Mouse (Mus musculus) kidney, postnatal 25 days (tissue): ENCODE data around the gene Rcsd1.
A peak's percentile ranks its signal among the peaks of the same experiment; 100 is the strongest.

Source experiments
- DNase-seq, 2 experiments: peaks; one replicate each; pipeline ENCODE4 v3.0.0; 2021; ENCODE audit warnings: mixed read lengths in 2 of 2

The Rcsd1 gene

DNA sequence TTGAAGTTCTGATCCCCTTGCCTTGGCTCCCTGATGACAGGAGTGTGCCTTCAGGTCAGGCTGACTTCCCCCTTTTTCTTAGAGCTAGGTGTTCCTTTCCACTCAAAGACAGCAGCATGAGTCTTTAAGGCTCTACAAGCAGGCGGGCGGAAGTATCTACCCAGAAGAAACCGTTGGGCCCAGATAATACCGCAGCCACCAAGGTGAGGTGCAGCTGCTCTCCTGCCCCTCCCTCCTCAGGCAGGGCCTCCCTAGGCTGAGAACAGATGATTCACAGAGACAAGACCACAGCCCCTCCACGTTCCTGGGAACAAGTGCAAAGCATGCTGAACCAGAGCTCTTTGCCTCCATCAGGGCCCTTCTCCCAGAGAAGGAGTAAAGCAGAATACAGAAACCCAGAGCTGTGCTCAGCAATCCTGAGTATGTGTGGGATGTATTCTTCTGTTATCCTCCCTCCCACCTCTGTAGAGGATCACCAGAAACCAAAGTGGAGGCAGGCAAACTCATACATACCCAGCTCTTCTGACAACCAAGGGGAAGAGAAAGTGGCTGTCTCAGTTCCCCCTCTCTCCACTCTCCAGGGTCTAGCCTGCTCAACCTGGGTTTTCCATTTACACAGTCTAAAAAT lies at the start of gene Rcsd1:
Gene Rcsd1 (minus strand): TSS at position 129 of the 628 bp plus-strand sequence.
- no peak for DNase-seq

DNA sequence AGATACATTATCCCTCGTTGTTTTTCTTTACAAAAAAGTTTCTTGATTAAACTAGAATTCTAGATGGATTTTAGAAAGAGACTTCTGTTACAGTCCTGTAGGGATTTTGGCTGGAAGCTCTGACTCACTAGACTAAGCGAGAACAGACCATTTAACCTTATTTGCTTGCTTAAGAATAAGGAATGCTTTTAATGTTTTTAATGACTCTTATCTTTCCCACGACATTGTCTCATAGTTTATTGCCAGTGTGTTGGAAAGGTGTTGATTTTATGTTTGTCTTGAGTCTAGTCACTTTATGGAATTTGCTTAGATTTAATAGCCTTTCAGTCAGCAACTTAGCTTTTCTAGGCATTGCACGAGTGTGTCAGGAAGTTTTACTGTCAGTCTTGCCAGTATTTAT lies 45.6 kb upstream of the Rcsd1 start:
- DNase-seq: no peak

DNA sequence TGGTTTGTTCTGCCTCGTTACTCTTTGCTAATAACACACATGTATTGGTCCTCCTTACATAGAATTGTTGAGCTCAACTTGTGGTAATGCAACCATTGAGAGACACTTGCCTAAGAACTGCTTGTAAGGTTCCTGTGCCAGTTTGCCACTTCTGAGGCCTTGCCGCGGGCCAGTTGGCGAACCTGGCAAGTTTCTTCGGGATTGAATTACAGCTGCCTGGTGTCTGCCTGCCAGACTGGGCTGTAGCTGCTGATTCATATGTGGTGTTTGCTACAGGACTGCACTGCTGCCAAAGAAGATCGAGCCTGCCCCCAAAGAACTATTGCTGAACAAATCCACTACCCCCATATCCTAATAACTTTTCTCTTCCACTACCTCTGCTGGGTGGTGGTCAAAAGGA lies 44.6 kb upstream of the Rcsd1 start:
- no peak for DNase-seq

DNA sequence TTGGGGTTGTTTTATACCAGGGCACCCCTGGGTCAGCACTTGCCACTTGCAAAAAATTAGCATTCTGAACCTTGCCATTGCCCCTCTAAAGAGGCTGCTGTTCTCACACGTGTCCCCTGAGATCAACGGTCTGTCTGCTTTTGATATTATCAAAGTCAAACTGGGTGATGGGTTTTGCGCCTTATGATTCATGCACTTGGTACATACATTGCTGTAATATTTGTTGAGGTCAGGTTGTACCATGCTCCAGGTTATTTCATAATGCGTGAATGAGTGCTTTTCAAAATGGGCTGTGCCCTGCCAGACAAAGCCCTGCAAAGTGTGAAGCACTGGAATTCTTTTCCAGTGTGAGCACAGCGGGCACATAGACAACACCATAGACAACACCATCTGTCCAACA lies 42.3 kb upstream of the Rcsd1 start:
- DNase-seq: no peak

DNA sequence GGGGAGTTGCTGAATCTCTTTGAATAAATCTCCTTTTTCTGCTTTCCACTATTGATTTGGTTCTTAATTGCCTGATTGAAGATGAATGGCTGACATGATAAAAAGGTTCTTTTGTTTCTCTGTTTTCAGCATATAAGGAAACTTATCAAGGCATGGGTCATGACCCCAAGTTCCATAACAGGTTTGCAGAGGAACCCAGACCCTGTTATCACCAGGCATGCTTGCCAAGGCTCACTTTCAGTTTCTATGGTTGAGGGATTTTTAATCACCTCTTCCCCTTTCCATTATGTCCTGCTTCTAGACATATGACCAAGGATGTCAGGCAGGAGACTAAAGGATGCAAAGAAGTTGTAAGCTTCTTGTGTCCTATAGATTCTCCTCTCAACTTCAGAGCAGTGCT lies 41.6 kb upstream of the Rcsd1 start:
- no peak for DNase-seq

DNA sequence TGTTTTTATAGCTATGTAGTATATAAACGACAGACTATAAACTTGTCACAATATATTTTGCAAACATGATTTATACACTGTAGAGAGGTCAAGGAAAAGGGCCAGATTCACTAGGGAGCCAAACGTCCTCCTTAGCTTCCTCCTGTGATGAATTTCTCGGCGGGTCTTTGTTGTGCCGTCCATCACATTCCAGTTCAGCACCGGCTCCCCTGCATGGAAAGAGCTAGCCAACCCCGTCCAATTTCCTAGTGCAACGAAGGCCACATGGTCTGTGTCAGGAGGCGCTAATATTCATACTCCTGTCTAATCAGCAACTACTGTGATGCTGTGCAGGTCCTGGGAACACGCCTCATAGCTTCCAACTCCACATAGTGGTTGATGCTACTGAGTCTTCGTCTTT lies 38.5 kb upstream of the Rcsd1 start:
- no peak for DNase-seq

DNA sequence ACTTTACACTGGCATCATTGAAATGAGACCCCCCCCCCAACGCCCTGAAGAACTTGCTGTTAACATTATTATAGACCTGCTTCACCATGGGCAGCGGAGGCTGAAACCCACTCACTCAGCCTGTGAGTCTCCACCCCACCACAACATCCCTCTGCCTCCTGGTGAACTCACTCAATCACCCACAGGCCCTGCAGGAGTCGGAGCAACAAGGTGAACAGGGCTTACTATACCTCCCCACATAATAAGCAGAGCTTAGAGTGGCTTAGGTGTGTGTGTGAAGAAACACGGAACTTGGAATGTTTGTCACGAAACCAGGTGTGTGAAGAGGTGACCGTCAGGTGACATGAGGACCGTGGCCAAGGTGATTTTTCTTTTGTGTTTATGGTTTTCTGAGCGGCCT lies 32.4 kb upstream of the Rcsd1 start:
- no peak for DNase-seq

DNA sequence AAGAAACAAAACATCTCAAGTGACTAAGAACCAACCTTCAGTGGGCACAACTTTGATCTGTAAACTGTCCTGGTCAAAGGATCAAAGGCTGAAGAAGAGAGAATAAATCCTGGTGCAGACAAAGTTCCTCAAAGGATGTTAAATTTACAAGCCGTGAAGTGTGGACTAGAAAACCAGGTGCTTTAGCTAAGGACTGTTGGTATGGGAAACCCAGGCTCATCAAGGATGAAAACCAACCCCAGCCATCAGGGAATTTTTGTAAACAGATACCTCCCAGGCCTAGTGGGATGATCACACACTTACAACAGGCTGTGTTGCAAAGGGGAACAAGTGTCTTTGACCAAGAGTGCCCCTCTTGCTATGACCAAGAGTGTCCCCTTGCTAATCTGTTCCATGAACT lies 29.4 kb upstream of the Rcsd1 start:
- DNase-seq: no peak

DNA sequence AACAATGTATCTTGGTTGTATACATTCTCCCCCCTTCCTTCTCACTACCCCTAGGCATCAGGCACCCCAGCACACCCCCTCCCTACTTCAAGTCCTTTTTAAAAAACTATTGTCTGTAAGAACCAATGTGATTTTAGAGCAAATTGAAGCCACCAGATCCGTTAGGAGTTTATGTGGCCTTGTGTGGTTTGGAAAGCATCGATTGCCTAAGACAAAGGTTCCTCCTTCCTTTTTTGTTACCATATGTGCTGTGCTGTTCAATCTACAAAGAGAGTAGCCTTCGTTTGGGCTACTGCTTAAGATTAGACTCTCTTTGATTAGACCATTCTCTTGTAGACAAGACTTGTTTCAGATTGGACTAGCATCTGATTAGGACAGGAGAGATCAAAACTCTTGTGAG lies 28.3 kb upstream of the Rcsd1 start:
- DNase-seq: no peak

DNA sequence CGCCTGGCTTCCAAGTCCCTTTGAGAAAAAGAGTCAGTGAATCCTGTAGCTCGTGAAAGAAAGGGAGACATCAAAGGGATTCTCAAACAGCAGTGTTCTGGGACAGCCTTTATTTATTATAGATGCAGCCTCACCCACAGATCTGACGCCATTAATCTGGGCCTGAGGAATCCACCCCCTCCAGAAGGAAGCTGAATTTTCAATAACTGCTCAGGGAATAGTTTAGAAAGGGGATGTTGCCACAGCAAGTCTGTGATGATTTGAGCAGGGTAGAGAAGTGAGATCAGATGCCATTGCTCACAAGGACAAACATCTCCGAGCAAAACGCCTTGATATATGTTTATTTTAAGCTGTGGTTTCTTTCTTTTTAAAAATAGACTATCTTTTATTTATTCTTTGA lies 27.9 kb upstream of the Rcsd1 start:
- DNase-seq: no peak

DNA sequence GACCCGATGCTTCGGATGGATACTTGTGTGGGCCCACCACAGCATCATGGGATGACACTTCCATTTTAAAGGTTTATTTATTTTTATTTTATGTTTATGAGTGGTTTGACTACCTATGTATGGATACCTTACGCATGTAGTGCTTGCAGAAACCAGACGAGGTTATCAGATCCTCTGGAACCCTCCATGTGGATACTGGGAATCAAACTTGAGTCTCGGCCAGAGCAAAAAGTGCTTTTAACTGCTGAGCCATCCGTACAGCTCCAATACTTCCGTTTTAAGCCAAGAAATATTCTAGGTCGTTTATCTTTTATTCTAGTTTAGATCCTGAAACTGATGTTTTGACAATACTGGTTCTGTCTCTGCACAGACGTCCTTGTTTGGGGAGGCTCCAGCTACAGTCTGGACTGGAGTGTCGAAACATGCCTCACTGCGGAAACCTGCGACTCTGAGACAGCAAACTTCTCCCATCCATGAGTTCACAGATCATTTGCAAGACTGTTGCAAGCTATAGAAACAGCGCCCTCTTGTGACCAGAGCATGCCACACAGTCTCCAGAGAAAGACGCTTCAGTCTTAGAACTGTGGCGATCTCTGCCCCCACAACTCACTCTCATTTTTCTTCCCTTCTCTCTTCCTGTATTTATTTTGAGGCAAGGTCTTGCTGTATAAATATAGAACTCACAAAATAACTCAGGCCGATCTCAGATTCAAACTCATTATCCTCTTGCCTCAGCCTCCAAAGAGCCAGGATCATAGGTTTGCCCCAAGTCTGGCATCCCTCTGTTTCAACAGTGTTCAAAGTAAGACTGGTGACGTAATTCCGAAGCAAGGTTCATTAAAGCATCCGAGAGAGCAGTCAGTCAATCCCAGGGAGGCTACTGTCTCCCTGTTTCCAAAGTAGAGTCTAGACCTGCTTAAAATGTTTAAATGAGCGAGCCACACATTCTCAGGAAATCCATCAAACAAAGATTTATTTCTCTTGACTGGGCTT lies 26.6 kb upstream of the Rcsd1 start:
- DNase-seq: peak; percentile 89 to 96

DNA sequence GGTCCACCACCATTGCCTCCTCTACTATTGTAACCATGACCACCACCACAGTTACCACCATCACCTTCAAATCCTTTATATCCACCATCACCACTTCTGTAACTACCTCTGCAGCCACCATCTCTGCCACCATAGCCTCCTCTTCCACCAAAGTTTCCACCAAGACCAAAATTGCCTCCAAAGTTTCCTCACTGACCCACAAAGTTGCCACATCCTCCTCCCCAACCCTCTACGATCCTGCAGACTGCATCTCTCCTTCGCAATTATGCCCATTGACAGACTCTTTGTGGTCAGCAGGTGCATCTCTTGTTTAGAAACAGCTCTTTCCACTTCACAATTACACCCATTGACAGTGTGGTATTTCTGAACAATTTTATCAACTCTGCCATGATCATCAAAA lies 25.3 kb upstream of the Rcsd1 start:
- no peak for DNase-seq

DNA sequence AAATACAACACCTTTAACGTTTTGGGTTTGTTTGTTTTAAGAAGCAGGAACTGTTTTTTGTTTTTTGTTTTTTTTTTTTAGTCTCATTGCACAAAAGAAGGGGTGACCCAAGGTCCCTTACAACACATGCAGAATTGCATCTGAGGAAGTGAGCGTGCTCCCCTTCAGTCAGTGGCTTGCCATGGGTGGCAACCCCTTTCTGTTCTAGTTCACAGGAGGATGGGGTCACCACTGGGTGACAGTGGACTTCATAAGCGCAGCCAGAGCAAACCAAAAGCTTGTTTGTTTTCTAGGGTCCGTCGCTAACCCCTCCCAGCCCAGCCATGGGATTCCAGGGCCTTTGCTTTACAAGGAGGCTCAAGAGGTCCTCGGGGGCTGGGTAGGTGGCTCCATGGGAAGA lies 22.0 kb upstream of the Rcsd1 start:
- DNase-seq: no peak

DNA sequence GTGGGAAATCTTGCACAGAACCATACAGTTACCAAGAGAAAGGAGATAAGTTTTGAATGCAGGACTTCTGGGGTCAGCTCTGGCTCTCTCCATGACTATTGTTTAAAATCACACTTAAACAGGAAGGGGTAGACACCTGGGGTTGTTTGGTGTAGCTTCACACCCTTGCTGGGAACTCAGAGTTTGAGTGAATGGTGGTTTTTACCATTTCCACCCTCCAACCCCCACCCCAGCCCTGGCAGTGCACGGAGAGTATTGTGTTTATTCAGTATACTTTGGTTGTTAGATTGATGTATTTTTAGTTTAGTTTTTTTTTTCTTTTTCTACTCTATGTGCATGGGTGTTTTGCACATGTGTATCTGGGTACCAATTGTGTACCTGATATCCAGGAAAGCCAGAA lies 20.6 kb upstream of the Rcsd1 start:
- no peak for DNase-seq

DNA sequence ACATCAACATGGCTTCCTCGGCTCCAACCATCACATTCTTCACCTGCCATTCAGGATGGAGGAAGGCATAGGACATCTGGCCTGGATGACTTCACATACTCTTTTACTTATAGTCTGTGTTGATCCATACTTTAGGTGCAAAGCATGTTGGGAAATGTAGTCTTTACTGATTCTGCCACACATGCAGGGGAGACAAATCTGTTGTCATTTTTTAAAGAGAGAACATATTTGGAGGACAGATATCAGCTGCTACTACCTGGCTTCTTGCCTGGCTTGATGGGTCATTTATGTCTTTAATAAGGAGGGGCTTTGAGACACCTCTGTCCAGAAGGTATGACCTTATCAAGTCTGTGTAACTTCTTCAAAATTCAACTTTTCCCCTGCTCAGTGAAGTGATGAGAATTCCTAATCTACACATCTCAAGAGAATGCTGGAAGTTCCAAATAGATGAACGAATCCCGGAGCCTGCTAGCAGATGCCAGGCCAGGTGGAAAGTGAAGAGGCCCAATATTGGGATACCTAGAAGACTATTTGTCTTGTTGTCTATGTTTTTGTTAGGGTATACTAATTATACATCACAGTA lies 18.6 kb upstream of the Rcsd1 start:
- DNase-seq: no peak

DNA sequence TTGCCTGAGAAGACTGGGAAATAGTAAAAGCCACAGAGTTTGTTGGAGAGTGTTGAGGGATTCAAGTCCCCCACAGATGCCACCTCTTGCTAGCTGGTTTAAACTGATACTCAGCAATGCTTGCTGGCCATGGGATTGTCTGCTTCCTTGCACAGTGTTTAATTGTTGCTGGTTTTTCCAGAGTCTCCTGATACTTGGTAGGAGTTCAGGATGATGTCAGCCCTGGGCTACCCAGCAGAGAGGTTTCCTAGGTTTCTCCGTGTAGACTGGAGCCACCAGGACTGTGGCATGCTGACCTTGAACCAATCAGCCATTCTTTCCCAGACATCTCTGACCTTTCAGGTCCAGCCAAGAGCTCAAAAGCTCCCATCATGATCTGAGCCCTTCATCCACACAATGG lies 17.4 kb upstream of the Rcsd1 start:
- no peak for DNase-seq

DNA sequence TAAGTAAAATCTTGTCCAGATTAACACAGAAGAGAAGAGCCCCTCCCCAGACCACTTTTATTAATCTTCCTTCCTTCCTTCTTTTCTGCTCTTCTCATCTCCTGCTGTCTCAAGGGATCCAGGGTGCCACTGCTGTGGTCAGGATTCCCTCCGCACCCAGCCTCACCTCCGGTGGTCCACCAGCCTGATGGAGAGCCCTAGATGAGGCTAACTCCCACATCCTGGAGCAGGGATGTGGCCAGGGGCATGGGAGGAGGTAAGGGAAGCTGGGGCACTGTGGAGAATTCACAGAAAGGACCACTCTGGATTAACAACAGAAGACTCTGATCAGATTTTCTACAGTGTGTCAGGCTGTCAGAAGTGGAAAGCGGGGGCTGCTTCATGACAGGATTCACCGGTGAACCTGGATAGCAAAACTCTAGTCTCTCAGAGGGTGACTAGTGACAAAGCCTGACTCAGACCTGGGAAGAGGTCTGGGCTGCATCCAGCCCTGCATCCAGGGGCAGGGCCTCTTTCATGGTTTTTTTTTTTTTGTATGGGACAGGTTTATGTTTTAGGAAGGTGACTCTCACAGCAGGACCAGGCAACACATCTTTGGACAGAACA lies 15.6 kb upstream of the Rcsd1 start:
- DNase-seq: no peak

DNA sequence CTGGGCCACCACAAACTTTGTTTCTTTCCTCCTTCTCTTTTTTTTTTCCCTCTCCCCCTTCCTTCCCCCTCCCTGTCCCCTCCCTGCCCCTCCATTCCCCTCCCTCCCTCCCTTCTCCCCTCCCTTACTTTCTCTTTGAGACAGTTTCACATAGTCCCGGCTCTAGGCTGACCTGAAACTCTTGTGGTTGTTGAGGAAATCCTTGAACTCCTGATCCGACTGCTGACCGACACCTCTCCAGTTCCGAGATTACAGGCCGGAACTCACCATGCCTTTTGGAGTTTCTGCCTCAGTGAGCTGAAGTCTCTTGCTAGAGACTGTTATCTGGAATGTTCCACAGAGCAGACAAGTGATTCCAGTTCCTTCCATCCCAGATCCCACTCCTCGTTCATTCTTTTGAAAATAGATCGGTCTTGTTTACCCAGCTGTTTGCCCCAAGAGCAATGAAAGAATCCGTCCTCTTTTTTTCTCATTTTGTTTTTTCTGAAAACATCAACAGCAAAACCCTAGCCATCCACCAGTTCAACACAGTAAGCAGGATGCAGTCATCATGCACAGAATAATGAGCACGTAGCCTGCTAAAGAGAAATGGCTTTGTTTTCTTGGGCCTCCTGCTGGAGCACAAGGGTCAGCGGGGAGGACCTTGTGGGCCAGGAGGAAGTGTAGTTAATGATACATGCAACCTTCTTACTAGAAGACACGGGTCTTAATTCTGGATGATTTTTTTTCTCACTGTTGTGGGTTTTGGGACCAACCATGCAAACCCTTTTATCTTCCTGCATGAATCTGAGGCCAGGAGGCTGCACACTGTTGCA lies 14.9 kb upstream of the Rcsd1 start:
- DNase-seq: peak in 1 of 2 experiments; percentile 72

DNA sequence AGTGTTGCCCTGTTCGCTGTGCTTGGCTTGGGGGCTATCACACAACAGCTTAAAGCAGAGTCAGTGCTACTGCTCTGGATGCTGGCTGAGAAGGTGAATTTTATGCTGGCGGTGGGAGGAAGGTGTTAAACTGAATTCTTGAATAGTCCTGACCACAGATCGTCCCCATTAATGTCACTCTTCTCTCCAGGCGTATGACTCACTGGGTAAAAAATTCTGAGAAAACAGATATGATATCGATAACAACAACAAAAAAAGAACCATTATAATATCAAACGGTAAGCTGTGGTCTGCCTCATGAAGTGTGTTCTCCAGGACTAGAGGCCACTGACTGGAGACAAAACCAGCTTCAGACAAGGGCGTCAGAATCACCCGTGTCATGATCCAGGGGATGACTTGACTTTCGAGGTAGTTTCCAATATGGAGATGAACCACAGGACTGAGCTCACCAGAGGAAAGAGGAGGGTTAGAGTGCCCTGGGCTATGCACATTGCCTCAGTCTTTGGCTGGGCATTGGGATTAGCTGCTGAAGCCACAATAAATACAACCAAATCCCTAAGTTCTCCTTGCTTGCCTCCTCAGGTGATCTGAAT lies 13.1 kb upstream of the Rcsd1 start:
- no peak for DNase-seq

DNA sequence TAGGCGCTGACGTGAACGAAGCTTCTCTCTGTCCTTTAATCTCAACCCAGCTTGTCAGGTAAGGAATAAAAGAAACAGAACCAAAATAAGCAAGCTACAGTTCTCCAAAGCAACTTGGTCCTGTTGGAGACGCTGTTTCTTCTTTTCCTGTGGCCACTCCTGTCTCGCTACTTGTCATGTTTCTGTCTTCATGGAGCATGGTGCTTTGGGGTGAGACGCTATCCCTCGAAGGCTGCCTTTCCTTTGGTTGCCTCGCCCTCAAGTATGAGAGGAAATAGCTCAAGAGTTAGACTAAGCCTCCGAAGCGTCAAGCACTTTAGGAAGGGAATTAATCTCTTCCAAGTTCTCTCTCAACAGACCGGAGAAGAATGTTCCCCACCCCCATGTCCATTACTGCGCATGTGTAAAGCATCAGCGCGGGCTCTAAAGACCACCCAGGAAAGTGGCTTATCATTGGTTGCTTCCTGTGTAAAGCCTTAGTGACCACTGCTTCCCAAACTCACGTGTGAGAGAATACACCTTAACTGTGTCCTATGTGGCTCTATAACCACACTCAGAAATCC lies 9.1 kb upstream of the Rcsd1 start:
- no peak for DNase-seq

DNA sequence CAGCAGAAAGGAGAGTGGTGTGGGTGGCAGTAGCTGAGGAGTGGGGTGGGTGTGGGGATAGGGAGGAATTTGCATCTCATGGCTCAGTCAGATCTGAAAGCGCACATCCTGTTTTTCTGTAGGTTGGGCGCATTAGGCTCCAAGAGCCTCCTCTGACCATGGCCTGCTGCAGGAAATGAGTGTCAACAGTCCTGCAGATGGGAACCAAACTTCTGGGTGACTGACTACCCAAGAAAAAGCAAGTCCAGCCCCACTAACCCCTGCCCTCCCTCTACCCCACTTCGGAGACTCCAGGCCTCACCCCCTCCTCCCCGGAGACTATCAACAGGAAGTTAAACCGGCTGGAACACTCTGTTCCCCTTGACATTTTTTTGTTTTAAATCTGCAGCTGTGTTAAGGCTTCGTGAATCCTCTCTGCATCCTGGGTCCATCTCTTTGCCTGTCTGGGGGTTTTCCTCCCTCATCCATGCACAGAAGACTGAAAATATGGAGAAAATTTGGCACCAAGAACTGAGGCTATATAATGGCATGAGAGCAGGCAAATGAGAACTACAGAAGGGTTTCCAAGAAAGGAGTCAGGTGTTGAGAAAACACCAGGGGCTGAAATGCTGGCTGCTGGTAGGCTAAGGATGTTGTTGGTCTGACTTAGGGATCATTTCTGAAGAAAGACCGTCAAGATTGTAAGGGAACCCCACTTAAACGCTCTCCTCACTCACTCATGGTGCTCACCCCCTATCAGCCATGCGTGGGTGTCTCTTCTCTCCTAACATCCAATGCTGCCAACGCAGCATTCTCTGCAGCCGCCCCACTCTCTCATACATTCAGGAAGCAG lies 8.4 kb upstream of the Rcsd1 start:
- peak; percentile 62 to 89 for DNase-seq
